15 mouse cellular contexts compared by ENCODE assay signal in the genomic region with DNA sequence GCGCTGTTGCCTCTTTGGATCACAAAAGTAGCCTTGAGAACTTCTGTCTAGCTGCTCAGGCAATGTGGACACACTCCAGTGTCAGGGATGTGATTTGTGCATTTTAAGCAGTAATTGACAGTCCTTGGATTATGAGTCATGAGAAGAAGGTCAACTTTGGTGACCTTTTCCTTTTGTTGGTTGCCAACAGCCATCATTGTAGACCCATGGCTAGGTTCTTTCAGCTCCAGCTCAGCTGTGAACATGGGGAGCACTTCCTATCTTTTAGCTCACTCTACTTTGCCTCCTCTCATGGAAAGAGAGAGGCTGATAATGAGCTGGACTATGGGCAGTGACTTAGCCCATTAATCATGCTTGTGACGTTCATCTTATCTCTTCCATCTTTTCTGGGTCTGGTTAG.
"Had no signal": no experiment of that assay in that cellular context is flagged by ENCODE, and none has a peak within 500 bp of the region (broad histone marks: within the 10 kb centered on the region; RNA-seq: fewer than 3 reads in every experiment).

No protein-coding gene starts in this region.

- H3K27ac ChIP-seq: kidney, postnatal 0 days; limb, embryonic 15.5 days; liver, embryonic 13.5 days; lung, embryonic 15.5 days; neural tube, embryonic 12.5 days had no signal

- H3K27me3 ChIP-seq: limb, embryonic 15.5 days; liver, embryonic 13.5 days; lung, embryonic 15.5 days; neural tube, embryonic 12.5 days had no signal

- H3K4me1 ChIP-seq: limb, embryonic 15.5 days; lung, embryonic 15.5 days had no signal

- DNase-seq: kidney, adult 9 months; layer of hippocampus, adult 9-11 months; layer of hippocampus, postnatal 36 days; liver, embryonic 13.5 days; liver, postnatal 0 days; lung, postnatal 14 days; midbrain, embryonic 14.5 days; right cerebral cortex, postnatal 4 days; spleen, adult 18-20 months; thymus, adult 18-20 months; thymus, postnatal 36 days had no signal

- H3K4me2 ChIP-seq: limb, embryonic 15.5 days; liver, embryonic 13.5 days; lung, embryonic 15.5 days; neural tube, embryonic 12.5 days had no signal

- H3K4me3 ChIP-seq: limb, embryonic 15.5 days; liver, embryonic 13.5 days; lung, embryonic 15.5 days; neural tube, embryonic 12.5 days had no signal

- H3K9me3 ChIP-seq: limb, embryonic 15.5 days; liver, embryonic 13.5 days; lung, embryonic 15.5 days; neural tube, embryonic 12.5 days had no signal

- ATAC-seq: liver, postnatal 0 days had no signal

- H3K36me3 ChIP-seq: limb, embryonic 15.5 days; liver, embryonic 13.5 days; lung, embryonic 15.5 days; neural tube, embryonic 12.5 days had no signal

- H3K9ac ChIP-seq: limb, embryonic 15.5 days; liver, embryonic 13.5 days; liver, postnatal 0 days; lung, embryonic 15.5 days; neural tube, embryonic 12.5 days had no signal
